Mouse (Mus musculus) T-helper 17 cell (primary cell): Measurements from ENCODE around the gene Rab5if.
"Not testable (repeated sequence)": the region's sequence is repeated elsewhere in the genome, so short reads cannot be mapped to it uniquely, and the experiment has no call there.

Source experiments
- in situ Hi-C, 2 experiments: fragments of 300-600 bp; cut with MboI, MseI; formaldehyde crosslinking; loops; 1 replicate in 1 of 2; 2 replicates in 1 of 2; pipeline ENCODE4 v1.15.1; 2025; ENCODE audit warnings: high pct_unique_total_duplicates in 2 of 2

Rab5if gene

GRCm38 (mm10) chr2:156886084-156886631 is 23.2 kb downstream of the Rab5if start:
- in situ Hi-C loops = no loop called here

DNA sequence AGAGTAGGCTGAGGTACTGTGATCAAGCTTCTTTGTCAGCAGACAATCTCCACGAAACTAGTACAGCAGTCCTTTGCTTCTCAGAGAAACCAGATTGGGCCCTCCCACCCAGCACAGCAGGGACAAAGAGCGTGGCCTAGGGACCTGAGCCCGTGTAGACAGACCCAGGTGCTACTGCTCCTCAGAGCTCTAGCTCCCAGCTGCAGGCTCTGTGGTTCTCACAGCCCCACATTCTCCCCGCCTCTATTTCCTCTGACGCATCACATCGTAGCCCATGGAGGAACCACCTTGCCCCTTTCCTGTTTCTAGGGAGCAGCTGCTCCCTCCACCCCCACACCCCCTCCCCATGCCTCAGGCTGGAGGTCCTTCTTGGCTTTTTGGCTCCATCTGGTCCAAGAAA is 24.1 kb downstream of the Rab5if start, which contains the start of gene Sla2:
Sla2 (minus strand) TSS at position 176 of the 400 bp plus-strand sequence.
- in situ Hi-C loops = no loop called here

DNA sequence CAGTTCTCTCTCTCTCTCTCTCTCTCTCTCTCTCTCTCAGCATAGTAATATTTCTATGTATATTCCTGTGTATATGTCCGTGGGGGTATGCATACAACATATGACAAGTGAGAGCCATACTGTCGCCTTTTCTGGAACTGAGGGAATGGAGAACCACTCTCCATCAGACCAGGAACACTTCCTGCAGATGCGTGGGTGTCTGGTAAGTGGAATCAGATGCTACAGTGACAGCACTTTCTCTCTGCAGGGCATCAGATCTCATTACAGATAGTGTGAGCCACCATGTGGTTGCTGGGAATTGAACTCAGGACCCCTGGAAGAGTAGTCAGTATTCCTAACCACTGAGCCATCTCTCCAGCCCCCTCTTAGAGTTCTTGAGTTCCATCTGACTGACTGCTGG is 25.6 kb downstream of the Rab5if start:
- in situ Hi-C loops = no loop called here

GRCm38 (mm10) chr2:156892240-156892639 is 29.3 kb downstream of the Rab5if start:
- in situ Hi-C loops = no loop called here

DNA sequence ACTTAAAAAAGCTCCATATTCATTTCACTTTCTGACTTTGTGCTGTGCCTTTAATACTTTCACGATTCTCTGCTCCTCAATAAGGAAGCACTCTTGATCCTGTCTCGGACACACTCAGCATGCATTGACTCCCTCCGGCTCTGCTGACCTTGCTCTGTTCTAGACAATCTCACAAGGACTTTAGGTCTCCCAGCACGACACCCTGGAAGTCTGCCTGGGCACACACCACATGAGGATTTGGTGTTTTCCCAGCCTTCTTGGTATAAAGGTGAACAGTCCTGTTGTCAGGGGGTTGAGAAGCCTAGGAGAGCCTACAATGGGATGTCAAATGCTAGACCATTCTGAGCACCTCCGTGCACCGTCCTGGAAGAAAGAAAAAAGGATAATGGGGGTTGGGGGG is 29.9 kb downstream of the Rab5if start:
- in situ Hi-C loops = no loop called here

GRCm38 (mm10) chr2:156894496-156895265 is 31.8 kb downstream of the Rab5if start:
- in situ Hi-C loops = no loop called here

GRCm38 (mm10) chr2:156896384-156896914 is 33.5 kb downstream of the Rab5if start:
- in situ Hi-C loops = no loop called here

DNA sequence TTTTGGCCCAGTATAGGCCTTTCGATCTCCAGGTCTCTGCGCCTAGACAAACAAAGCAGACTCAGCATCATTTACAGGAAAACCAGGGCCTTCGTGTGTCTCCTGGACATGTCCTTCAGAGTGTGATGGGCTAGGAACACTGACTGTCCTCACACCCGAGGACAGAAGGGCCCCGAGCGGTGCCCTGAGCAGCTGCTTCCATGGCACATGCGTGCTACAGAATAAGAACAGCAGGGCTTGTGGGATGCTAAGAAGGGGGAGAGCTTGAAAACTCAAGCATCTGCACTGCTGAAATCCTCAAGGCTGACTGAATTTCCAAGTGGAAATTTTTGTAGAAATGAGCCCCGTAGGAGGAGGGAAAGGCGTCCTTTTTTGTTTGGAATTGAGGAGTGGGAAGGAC is 34.1 kb downstream of the Rab5if start:
- in situ Hi-C loops = no loop called here

GRCm38 (mm10) chr2:156898374-156898773 is 35.4 kb downstream of the Rab5if start:
- in situ Hi-C loops = no loop called here

GRCm38 (mm10) chr2:156899184-156899583 is 36.3 kb downstream of the Rab5if start:
- in situ Hi-C loops = no loop called here

DNA sequence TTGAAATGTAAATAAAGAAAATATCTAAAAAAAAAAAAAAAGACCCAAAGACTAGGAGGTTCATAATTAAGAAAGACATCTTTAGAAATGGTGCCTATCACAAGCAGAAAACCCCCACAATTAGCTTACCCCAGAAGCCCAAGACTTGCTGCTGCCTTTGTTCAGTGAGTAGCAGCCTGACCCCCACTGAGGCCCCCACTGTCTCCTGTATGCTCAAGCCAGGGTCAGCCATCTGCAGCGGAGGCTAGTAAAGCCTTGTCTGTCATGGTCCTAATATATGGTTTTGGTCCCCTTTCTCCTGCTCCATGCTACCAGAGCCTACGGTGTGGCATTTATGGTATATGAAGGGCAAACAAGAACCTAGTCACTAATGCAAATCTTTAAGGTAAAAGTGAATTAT is 38.4 kb downstream of the Rab5if start:
- in situ Hi-C loops = no loop called here

- in situ Hi-C loops = no loop called here
Observed at GRCm38 (mm10) chr2:156901883-156902282, 39.0 kb downstream of the Rab5if start.

GRCm38 (mm10) chr2:156902411-156902810 is 39.5 kb downstream of the Rab5if start:
- in situ Hi-C loops = not testable (repeated sequence)

- in situ Hi-C loops = no loop called here
Observed at GRCm38 (mm10) chr2:156903367-156903766, 40.4 kb downstream of the Rab5if start.

GRCm38 (mm10) chr2:156904976-156905717 is 42.2 kb downstream of the Rab5if start:
- in situ Hi-C loops = no loop called here

GRCm38 (mm10) chr2:156905931-156906330 is 43.0 kb downstream of the Rab5if start:
- in situ Hi-C loops = not testable (repeated sequence)

DNA sequence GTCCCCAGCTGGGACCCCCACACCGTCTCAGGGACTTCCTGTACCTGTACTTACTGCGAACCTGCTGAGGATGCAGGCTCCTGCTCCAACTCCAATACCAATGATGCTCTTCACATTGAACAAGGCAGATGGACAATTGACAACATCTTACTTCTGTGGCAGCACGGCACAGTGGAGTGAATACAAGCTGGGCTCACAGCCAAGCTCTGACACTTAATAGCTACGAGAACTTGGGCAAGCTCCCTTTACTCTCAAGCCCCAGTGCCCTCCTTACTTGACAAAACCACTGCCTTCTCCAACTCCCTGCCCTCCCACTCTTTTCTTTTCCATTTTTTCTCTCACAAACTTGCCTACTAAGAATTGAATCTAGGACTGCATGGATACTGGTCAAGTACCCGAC is 50.3 kb downstream of the Rab5if start:
- in situ Hi-C loops = no loop called here

- in situ Hi-C loops = no loop called here
Observed at GRCm38 (mm10) chr2:156915559-156915958, 52.6 kb downstream of the Rab5if start.

DNA sequence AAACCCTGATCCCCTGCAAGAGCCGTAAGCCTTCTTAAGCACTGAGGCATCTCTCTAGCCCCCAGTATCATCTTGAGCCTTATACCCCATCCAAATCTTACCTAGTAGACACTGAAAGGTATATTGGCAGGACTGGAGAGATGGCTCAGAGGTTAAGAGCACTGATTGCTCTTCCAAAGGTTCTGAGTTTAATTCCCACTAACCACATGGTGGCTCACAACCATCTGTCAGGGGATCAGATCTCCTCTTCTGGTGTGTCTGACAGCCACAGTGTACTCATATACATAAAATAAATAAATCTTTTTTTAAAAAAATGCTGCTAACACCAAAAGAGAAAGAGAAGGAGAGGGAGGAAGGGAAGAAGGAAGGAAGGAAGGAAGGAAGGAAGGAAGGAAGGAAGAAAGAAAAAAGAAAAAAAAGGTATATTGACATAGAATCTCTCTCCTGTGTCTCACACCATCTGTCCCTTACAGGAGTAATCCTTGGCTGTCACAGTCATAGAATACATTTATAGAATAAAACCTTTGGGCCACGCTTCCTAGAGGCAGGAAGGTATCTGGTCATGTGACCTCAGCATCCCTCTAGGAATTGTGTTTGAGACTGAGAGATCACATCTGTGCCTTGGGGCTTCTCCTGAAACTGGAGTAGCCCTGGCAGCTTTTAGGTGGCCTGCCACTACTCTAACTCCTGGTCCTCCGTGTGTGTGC is 53.6 kb downstream of the Rab5if start:
- in situ Hi-C loops = no loop called here

DNA sequence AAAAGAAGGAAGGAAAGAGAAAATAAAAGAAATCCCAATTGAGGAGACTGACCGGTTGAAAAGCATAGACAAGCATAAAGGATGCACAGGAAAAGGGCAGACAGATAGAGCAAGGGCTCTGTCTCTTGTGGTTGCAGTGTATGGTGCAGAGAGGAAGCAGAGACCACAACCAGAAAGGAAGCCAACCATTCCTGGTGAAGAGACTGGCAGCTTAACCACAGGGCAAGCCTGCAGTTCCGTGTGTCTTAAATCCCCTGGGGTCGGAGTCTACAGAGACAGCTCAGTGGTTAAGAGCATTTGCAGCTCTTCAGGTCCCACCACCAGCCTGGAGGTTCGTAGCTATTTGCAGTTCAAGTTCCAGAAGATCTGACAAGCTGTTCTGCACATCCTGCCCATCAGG is 55.6 kb downstream of the Rab5if start:
- in situ Hi-C loops = no loop called here

- in situ Hi-C loops = not testable (repeated sequence)
Observed at GRCm38 (mm10) chr2:156919191-156919590, 56.3 kb downstream of the Rab5if start.

DNA sequence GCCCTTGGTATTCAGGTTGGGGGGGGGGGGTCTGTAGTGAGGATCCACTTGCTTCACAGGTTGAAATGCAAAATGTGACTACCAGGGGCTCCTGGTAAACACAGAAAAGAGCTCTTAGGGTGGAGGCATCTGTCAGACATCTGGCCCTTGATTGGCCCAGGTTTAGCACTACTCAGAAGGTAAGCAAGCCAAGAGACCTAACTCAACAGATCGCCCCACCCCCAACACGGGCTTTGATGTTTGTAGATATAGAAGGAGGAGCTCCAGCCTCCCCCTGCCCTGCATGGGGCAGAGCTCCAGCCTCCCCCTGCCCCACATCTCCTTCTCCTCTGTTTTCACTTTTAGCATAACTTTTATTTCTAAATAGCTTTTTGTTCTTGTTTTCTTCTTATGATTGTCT is 56.9 kb downstream of the Rab5if start:
- in situ Hi-C loops = loop anchor here in 1 of 2 experiments (10.0 kb wide), 1 partner anchor 1835 kb away; no protein-coding TSS in a partner anchor
